Mouse (Mus musculus) limb, embryonic 11.5 days (tissue): ENCODE results near the gene Ntn4. TPM values are rescaled to one million over a fixed set of nuclear protein-coding genes. Genes with fewer than 3 reads are reported as not detected.

ENCODE experiments used
- ATAC-seq: fragments of 200-750 bp; cut with Nextera tagmentation; 2 replicates; pipeline ENCODE4 v1.8.0; 2017; ENCODE audit warnings: low read depth; ENCODE audit not compliant: insufficient number of reproducible peaks, low FRiP score, low TSS enrichment
- DNase-seq: peaks from one replicate; pipeline ENCODE4 v3.0.0-alpha.2; 2015; ENCODE audit warnings: low spot score
- H3K27ac ChIP-seq: fragments of 300-500 bp; sonication (generic); replicated peaks from 2 replicates; pipeline ENCODE4 v1.5.1; 2014; ENCODE audit warnings: low read depth, mild to moderate bottlenecking, low read length
- H3K27me3 ChIP-seq: fragments of 300-500 bp; sonication (generic); 2 replicates; pipeline ENCODE4 v1.6.1; 2014; ENCODE audit warnings: mild to moderate bottlenecking, low read length, mixed read lengths; ENCODE audit not compliant: control insufficient read depth, insufficient read depth
- H3K36me3 ChIP-seq: fragments of 300-500 bp; sonication (generic); 2 replicates; pipeline ENCODE4 v1.6.1; 2014; ENCODE audit warnings: mild to moderate bottlenecking, low read length, moderate library complexity, mixed read lengths; ENCODE audit not compliant: control insufficient read depth, insufficient read depth
- H3K4me1 ChIP-seq: fragments of 300-500 bp; sonication (generic); 2 replicates; pipeline ENCODE4 v1.6.1; 2014; ENCODE audit warnings: low read length, mixed read lengths; ENCODE audit not compliant: control insufficient read depth, insufficient read depth
- H3K4me2 ChIP-seq: fragments of 300-500 bp; sonication (generic); 2 replicates; pipeline ENCODE4 v1.6.1; 2014; ENCODE audit warnings: low read depth, mild to moderate bottlenecking, moderate library complexity; ENCODE audit not compliant: severe bottlenecking
- H3K4me3 ChIP-seq: fragments of 300-500 bp; sonication (generic); 2 replicates; pipeline ENCODE4 v1.5.1; 2014; ENCODE audit warnings: low read depth, low read length
- H3K9ac ChIP-seq: fragments of 300-500 bp; sonication (generic); 2 replicates; pipeline ENCODE4 v1.6.1; 2014; ENCODE audit warnings: mild to moderate bottlenecking, low read length
- H3K9me3 ChIP-seq: fragments of 300-500 bp; sonication (generic); 2 replicates; pipeline ENCODE4 v1.6.1; 2016; ENCODE audit warnings: low read length; ENCODE audit not compliant: control insufficient read depth
- WGBS: fragments of 180-500 bp; shearing (Covaris S2); extraction: QIAGEN DNeasy Blood & Tissue Kit; methylation state at CpG from one replicate; pipeline ENCODE4 v1.1.7; 2014; 5-methylcytosine and 5-hydroxymethylcytosine counted together
- polyA plus RNA-seq: library from polyadenylated mRNA; unstranded; fragments of >200 nt; fragmentation: Nextera tagmentation; extraction: Ambion mirVana; gene quantifications from 2 replicates; pipeline ENCODE4 v1.2.1, GENCODE M21; 2014

Gene Ntn4
- polyA plus RNA-seq, 1 experiment from 2014 or later: 0.81 TPM

GRCm38 (mm10) chr10:93760429-93760828 lies 119.9 kb downstream of the Ntn4 start:
- no peak overlapping the region for H3K9ac ChIP-seq
- H3K27me3 ChIP-seq: no peaks in the 10 kb centered on the region
- no peaks in the 10 kb centered on the region for H3K9me3 ChIP-seq
- no peak overlapping the region for H3K4me3 ChIP-seq
- H3K4me1 ChIP-seq: no peaks in the 10 kb centered on the region
- no peaks in the 10 kb centered on the region for H3K36me3 ChIP-seq
- H3K27ac ChIP-seq: no peak overlapping the region
- DNase-seq: no peak
- no peak for ATAC-seq
- no peak overlapping the region for H3K4me2 ChIP-seq
- WGBS: 88% methylated on average over 5 of the region's 5 CpGs

GRCm38 (mm10) chr10:93763074-93763473 lies 122.6 kb downstream of the Ntn4 start:
- Histone ChIP-seq H3K4me3 (no peak overlapping the region), H3K4me1 (no peaks in the 10 kb centered on the region), H3K27ac (no peak overlapping the region), H3K9ac (no peak overlapping the region), H3K9me3 (no peaks in the 10 kb centered on the region), H3K4me2 (no peak overlapping the region), H3K36me3 (no peaks in the 10 kb centered on the region), H3K27me3 (no peaks in the 10 kb centered on the region)
- ATAC-seq: no peak
- DNase-seq: peak; percentile 67
- WGBS: 37% methylated on average over 5 of the region's 5 CpGs

- Histone ChIP-seq H3K27me3 (no peaks in the 10 kb centered on the region), H3K27ac (no peak overlapping the region), H3K9ac (no peak overlapping the region), H3K4me1 (no peaks in the 10 kb centered on the region), H3K4me2 (no peak overlapping the region), H3K4me3 (no peak overlapping the region), H3K9me3 (no peaks in the 10 kb centered on the region), H3K36me3 (no peaks in the 10 kb centered on the region)
- WGBS: 85% methylated on average over 5 of the region's 5 CpGs
- DNase-seq: no peak
- no peak for ATAC-seq
Observed at GRCm38 (mm10) chr10:93766221-93766620, 125.7 kb downstream of the Ntn4 start.

- 85% methylated on average over 5 of the region's 5 CpGs for whole genome bisulfite sequencing
Observed at GRCm38 (mm10) chr10:93767245-93767644, 126.8 kb downstream of the Ntn4 start.

GRCm38 (mm10) chr10:93768222-93768621 lies 127.7 kb downstream of the Ntn4 start:
- Histone ChIP-seq H3K9me3 (no peaks in the 10 kb centered on the region), H3K4me3 (no peak overlapping the region), H3K36me3 (no peaks in the 10 kb centered on the region), H3K27ac (no peak overlapping the region), H3K4me1 (no peaks in the 10 kb centered on the region), H3K4me2 (no peak overlapping the region), H3K9ac (no peak overlapping the region), H3K27me3 (no peaks in the 10 kb centered on the region)
- ATAC-seq (no peak), DNase-seq (no peak)
- 65% methylated on average over 9 of the region's 9 CpGs for WGBS

More at GRCm38 (mm10) chr10:93767245-93767644, 126.8 kb downstream of the Ntn4 start:
- Histone ChIP-seq H3K4me1 (no peaks in the 10 kb centered on the region), H3K27ac (no peak overlapping the region), H3K4me2 (no peak overlapping the region), H3K36me3 (no peaks in the 10 kb centered on the region), H3K9me3 (no peaks in the 10 kb centered on the region), H3K9ac (no peak overlapping the region), H3K27me3 (no peaks in the 10 kb centered on the region), H3K4me3 (no peak overlapping the region)
- DNase-seq (no peak), ATAC-seq (no peak)

GRCm38 (mm10) chr10:93771931-93772465 lies 131.5 kb downstream of the Ntn4 start:
- Histone ChIP-seq H3K36me3 (no peaks in the 10 kb centered on the region), H3K27me3 (no peaks in the 10 kb centered on the region), H3K4me2 (no peak overlapping the region), H3K9me3 (no peaks in the 10 kb centered on the region), H3K4me1 (no peaks in the 10 kb centered on the region), H3K4me3 (no peak overlapping the region), H3K9ac (no peak overlapping the region), H3K27ac (no peak overlapping the region)
- DNase-seq: no peak
- WGBS: 37% methylated on average over 9 of the region's 9 CpGs
- ATAC-seq: no peak

GRCm38 (mm10) chr10:93772492-93772891 lies 132.0 kb downstream of the Ntn4 start:
- 75% methylated on average over 3 of the region's 3 CpGs for WGBS
- no peaks in the 10 kb centered on the region for H3K9me3 ChIP-seq
- ATAC-seq (no peak), DNase-seq (no peak)
- no peaks in the 10 kb centered on the region for H3K4me1 ChIP-seq
- no peak overlapping the region for H3K27ac ChIP-seq
- H3K9ac ChIP-seq: no peak overlapping the region
- H3K27me3 ChIP-seq: no peaks in the 10 kb centered on the region
- no peak overlapping the region for H3K4me3 ChIP-seq
- no peaks in the 10 kb centered on the region for H3K36me3 ChIP-seq
- H3K4me2 ChIP-seq: no peak overlapping the region

GRCm38 (mm10) chr10:93776731-93777151 lies 136.3 kb downstream of the Ntn4 start:
- DNase-seq (peak; percentile 33), ATAC-seq (no peak)

GRCm38 (mm10) chr10:93777372-93777771 lies 136.9 kb downstream of the Ntn4 start:
- H3K9ac ChIP-seq: no peak overlapping the region
- ATAC-seq (no peak), DNase-seq (peak; percentile 58)
- H3K4me3 ChIP-seq: no peak overlapping the region
- no peak overlapping the region for H3K27ac ChIP-seq
- H3K27me3 ChIP-seq: no peaks in the 10 kb centered on the region
- H3K9me3 ChIP-seq: no peaks in the 10 kb centered on the region
- 48% methylated on average over 7 of the region's 7 CpGs for WGBS
- no peaks in the 10 kb centered on the region for H3K36me3 ChIP-seq
- H3K4me2 ChIP-seq: no peak overlapping the region
- H3K4me1 ChIP-seq: no peaks in the 10 kb centered on the region

More at GRCm38 (mm10) chr10:93776731-93777151, 136.3 kb downstream of the Ntn4 start:
- no peaks in the 10 kb centered on the region for H3K36me3 ChIP-seq
- H3K9ac ChIP-seq: no peak overlapping the region
- WGBS: 10% methylated on average over 5 of the region's 5 CpGs
- no peak overlapping the region for H3K4me3 ChIP-seq
- no peaks in the 10 kb centered on the region for H3K27me3 ChIP-seq
- no peak overlapping the region for H3K4me2 ChIP-seq
- no peaks in the 10 kb centered on the region for H3K9me3 ChIP-seq
- H3K27ac ChIP-seq: no peak overlapping the region
- H3K4me1 ChIP-seq: no peaks in the 10 kb centered on the region
